Mouse (Mus musculus): ENCODE results near the gene Naif1.
"Not testable (repeated sequence)": the region's sequence is repeated elsewhere in the genome, so short reads cannot be mapped to it uniquely, and the experiment has no call there.

Naif1 gene

GRCm38 (mm10) chr2:32455101-32455500 lies 4.8 kb downstream of the Naif1 start:
- no peak for DNase-seq (ENCODE audit: low spot score in 2 of 2)

- no peak for DNase-seq (ENCODE audit: low spot score in 2 of 2)
Observed at GRCm38 (mm10) chr2:32458300-32458699, 8.0 kb downstream of the Naif1 start.

- no peak for DNase-seq (ENCODE audit: low spot score in 2 of 2)
Observed at GRCm38 (mm10) chr2:32459657-32460056, 9.4 kb downstream of the Naif1 start.

GRCm38 (mm10) chr2:32463773-32464172 lies 13.5 kb downstream of the Naif1 start:
- no peak for DNase-seq (ENCODE audit: low spot score in 2 of 2)

- DNase-seq (ENCODE audit: low spot score in 2 of 2): no peak
Observed at GRCm38 (mm10) chr2:32464212-32464891, 14.1 kb downstream of the Naif1 start.

- DNase-seq (ENCODE audit: low spot score in 2 of 2): no peak
Observed at GRCm38 (mm10) chr2:32471001-32471680, 20.9 kb downstream of the Naif1 start.

- no peak for DNase-seq (ENCODE audit: low spot score in 2 of 2)
Observed at GRCm38 (mm10) chr2:32471681-32472061, 21.4 kb downstream of the Naif1 start.

GRCm38 (mm10) chr2:32475361-32475760 lies 25.1 kb downstream of the Naif1 start:
- DNase-seq (ENCODE audit: low spot score in 2 of 2): not testable (repeated sequence)

- DNase-seq (ENCODE audit: low spot score in 2 of 2): no peak
Observed at GRCm38 (mm10) chr2:32482351-32482750, 32.1 kb downstream of the Naif1 start.

GRCm38 (mm10) chr2:32483179-32483875 lies 33.1 kb downstream of the Naif1 start:
- no peak for DNase-seq (ENCODE audit: low spot score in 2 of 2)

- no peak for DNase-seq (ENCODE audit: low spot score in 2 of 2)
Observed at GRCm38 (mm10) chr2:32484933-32485332, 34.7 kb downstream of the Naif1 start.

- no peak for DNase-seq (ENCODE audit: low spot score in 2 of 2)
Observed at GRCm38 (mm10) chr2:32485751-32486150, 35.5 kb downstream of the Naif1 start.

- DNase-seq (ENCODE audit: low spot score in 2 of 2): no peak
Observed at GRCm38 (mm10) chr2:32486155-32486554, 35.9 kb downstream of the Naif1 start.

- DNase-seq (ENCODE audit: low spot score in 2 of 2): peak; percentile 54 to 96
Observed at GRCm38 (mm10) chr2:32487124-32487623, 36.9 kb downstream of the Naif1 start.

- DNase-seq (ENCODE audit: low spot score in 2 of 2): peak; percentile 38 to 83
Observed at GRCm38 (mm10) chr2:32488679-32489078, 38.4 kb downstream of the Naif1 start.

GRCm38 (mm10) chr2:32490730-32491129 lies 40.5 kb downstream of the Naif1 start:
- DNase-seq (ENCODE audit: low spot score in 2 of 2): not testable (repeated sequence)

GRCm38 (mm10) chr2:32492661-32493060 lies 42.4 kb downstream of the Naif1 start:
- DNase-seq (ENCODE audit: low spot score in 2 of 2): no peak

GRCm38 (mm10) chr2:32493301-32493701 lies 43.0 kb downstream of the Naif1 start:
- no peak for DNase-seq (ENCODE audit: low spot score in 2 of 2)

GRCm38 (mm10) chr2:32494522-32494921 lies 44.3 kb downstream of the Naif1 start:
- DNase-seq (ENCODE audit: low spot score in 2 of 2): no peak

GRCm38 (mm10) chr2:32495185-32495726 lies 45.0 kb downstream of the Naif1 start:
- DNase-seq (ENCODE audit: low spot score in 2 of 2): no peak

GRCm38 (mm10) chr2:32496190-32496589 lies 45.9 kb downstream of the Naif1 start:
- DNase-seq (ENCODE audit: low spot score in 2 of 2): no peak

- no peak for DNase-seq (ENCODE audit: low spot score in 2 of 2)
Observed at GRCm38 (mm10) chr2:32499365-32499764, 49.1 kb downstream of the Naif1 start.

All from left cerebral cortex, adult 9 months (tissue).